Mouse (Mus musculus): ENCODE results near the gene Tekt5.

DNA sequence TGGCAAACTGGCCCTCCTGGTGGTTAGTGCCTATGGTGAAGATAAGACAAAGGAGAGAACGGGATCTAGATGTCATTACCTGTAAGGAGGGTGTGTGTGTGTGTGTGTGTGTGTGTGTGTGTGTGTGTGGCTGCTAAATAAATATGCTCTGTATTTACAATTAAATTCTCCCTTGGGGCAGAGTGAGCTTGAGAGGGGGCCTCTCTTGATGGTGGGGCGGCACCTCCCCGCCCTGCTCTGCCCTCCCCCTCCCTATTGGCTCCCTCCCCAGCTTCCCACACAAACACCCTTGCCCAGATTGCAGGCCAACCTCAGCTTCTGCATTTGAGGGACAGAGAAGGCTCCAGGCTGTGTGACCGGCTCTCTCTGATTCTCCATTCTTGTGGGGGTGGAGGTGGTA lies 83.3 kb downstream of the Tekt5 start:
- no peak for TF ChIP-seq POLR2A (IDR thresholded peaks at IDR 0.05; ENCODE audit: borderline replicate concordance, control insufficient read depth, low read depth, low read length)
- TF ChIP-seq CTCF (IDR thresholded peaks at IDR 0.05; ENCODE audit: control insufficient read depth, insufficient read depth, low read length), result no peak

Measured in bone marrow, adult 2 months (tissue).